Mouse (Mus musculus) stomach, postnatal 0 days (tissue): Measurements from ENCODE around the gene Cemip.

Experiments
- CTCF ChIP-seq: IDR thresholded peaks from 2 replicates; pipeline ENCODE4 v1.5.1; 2016; ENCODE audit warnings: antibody characterized with exemption, low read depth, mild to moderate bottlenecking, moderate library complexity
- EP300 ChIP-seq: optimal IDR thresholded peaks from 2 replicates; pipeline ENCODE3; 2016; ENCODE audit warnings: antibody characterized with exemption

DNA sequence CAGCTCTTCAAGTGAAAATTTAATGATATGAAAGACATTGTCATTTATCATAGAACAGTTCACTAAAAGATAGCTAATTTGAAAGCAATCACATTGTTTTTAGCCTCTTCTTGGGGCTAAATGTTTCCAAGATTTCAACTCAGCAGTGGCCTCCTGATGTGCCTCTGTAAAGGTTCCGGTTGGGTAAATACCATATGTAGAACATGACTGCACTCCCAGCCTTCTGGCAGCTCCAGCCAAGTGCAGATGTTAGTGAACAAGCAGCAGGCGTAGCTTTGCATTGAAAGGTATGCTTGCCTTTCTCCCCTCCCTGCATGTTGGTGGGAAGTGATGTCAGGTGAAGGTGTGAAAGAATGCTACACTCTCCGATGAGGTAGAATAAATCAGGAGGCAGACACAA, 28.5 kb upstream of the Cemip start:
- TF ChIP-seq CTCF = no peak
- TF ChIP-seq EP300 = no peak
